Mouse (Mus musculus): Measurements from ENCODE around the gene Ccdc57. TPM values are rescaled to one million over a fixed set of nuclear protein-coding genes. Genes with fewer than 3 reads are reported as not detected.

Ccdc57 gene
- polyA plus RNA-seq, 1 experiment from 2014 or later, result 4.7 TPM

DNA sequence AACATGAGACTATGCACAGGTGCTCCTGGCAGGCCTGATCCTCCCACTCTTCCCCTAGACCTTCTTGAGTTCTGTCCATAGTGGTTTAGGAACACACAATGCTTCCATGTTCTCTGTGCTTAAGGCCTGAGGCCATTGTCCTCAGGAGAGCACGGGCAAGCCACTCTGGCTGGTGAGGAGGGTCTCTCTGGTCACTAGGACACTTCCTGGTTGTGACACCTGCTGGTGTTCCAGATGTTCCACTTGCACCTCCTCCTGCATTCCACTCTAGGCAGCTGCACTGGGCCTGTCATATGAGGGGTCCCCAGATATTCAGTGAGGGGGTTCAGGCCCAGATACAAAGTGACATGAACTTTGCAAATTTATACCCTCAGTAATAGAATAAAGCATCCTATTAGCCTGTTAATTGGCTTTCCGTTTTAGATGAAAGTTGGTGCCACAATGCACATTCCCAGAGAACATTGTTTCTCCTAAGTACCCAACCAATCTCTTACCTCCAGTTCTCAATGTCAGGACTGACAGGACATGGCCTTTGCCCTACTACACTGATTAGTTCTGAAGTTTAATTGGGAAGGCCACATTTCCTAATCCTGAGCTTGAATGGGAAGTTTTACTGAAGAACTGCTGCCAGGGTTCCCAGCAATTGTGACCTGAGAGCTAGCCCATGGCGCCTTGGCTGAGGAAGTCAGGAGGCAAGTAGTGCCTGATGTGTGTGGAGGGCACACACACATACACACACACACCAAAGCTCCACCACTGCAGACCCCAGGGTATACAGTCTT, 100.8 kb downstream of the Ccdc57 start:
- ATAC-seq (ENCODE audit: low FRiP score, low read depth), result no peak
- Histone ChIP-seq H3K9ac (no peak overlapping the region; the same call in 1 of the 2 replicates), H3K27ac (no peak overlapping the region), H3K27me3 (replicated peaks) (no peaks in the 10 kb centered on the region), H3K4me3 (no peak overlapping the region), H3K4me1 (peaks cover 13% of the 10 kb centered on the region; the same call in 1 of the 2 replicates), H3K4me2 (replicated peaks) (no peak overlapping the region), H3K36me3 (no peaks in the 10 kb centered on the region), H3K9me3 (no peaks in the 10 kb centered on the region)
- 80% methylated on average over 3 of the region's 3 CpGs for WGBS

DNA sequence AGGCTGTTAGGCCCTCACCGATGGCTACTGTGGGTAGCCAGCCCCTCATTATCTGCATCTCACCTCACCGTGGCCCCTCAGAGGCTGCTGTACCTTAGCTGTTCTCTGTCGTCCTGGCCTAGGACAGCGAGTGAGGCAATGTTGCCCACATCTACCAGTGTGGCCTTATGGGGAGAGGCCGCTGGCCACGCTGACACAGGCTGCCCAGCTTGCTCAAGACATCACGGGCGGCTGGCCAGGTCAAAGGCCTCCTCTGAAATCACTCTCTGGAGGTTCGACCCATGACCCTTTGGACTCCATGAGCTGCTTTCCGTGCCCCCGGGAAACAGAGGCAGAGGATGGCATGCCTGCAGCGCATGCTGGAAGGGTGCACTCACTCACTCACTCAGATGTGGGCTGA, 102.0 kb downstream of the Ccdc57 start:
- Histone ChIP-seq H3K4me3 (no peak overlapping the region), H3K27me3 (replicated peaks) (no peaks in the 10 kb centered on the region), H3K4me1 (peaks cover 17% of the 10 kb centered on the region), H3K9ac (no peak overlapping the region), H3K36me3 (no peaks in the 10 kb centered on the region; the same call in 1 of the 2 replicates), H3K4me2 (replicated peaks) (no peak overlapping the region), H3K9me3 (no peaks in the 10 kb centered on the region), H3K27ac (no peak overlapping the region)
- 82% methylated on average over 12 of the region's 12 CpGs for WGBS
- no peak for ATAC-seq (ENCODE audit: low FRiP score, low read depth)

DNA sequence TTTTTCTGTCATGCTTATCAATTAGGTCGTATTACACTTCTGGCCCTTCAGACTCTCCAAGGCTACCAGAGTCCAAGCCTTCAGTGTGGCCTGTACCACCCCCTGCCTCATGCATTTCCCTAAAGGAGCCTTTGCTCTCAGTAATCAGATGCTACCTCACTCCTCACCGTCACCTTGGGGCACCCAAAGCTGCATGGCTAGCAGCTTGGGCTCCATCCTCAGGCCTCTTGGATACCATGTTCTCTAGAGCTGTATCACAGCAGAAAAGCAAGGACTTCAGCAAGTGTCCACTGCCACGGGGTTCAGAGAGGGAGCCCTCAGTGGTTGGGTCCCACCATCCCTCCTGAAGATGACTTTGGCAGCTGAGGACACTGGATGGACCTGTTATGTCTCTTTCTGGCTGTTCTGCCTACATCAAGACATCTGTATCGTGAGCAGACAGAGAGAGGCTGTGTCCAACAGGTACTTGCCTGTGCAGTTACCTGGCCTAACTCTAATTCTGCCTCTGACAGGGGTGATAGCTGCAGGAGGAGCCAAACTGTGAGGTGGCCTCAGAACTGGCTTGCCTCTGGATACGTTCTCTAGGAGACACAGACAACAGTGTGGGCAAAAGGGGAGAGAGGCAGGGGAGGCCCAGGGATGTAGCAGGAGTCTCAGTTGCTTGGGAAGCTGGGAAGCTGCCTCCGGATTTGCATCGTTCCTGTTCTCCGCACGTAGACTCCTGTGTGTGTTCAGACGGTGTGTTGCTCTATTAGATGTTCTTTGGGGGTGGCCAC, 102.7 kb downstream of the Ccdc57 start:
- Histone ChIP-seq H3K9ac (no peak overlapping the region), H3K36me3 (no peaks in the 10 kb centered on the region; the same call in 1 of the 2 replicates), H3K4me1 (peaks cover 24% of the 10 kb centered on the region), H3K4me2 (replicated peaks) (no peak overlapping the region), H3K9me3 (no peaks in the 10 kb centered on the region), H3K27me3 (replicated peaks) (no peaks in the 10 kb centered on the region), H3K27ac (no peak overlapping the region), H3K4me3 (no peak overlapping the region)
- ATAC-seq (ENCODE audit: low FRiP score, low read depth), result no peak
- WGBS, result 90% methylated on average over 10 of the region's 10 CpGs

DNA sequence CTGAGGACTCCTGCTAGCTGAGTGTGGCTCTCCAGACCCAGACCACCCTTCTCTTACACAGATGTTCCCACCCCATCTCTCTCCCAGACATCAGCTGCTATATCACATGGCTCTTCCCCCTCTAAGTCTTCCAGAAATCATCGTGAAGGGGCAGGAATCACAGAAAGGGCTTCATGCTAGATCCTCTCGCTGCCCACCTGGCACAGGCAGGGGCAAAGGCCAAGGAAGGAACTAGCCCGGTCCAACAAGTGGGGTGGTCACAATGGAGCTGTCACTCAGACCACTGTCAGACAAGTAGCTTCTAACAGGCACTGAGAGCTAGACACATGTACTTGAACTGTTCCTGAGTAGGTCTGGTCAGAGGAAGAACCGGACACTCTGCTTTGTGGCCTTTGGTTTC, 104.3 kb downstream of the Ccdc57 start:
- Histone ChIP-seq H3K27me3 (replicated peaks) (no peaks in the 10 kb centered on the region), H3K4me2 (replicated peaks) (no peak overlapping the region), H3K4me1 (peaks cover 14% of the 10 kb centered on the region), H3K9me3 (no peaks in the 10 kb centered on the region), H3K27ac (no peak overlapping the region), H3K9ac (no peak overlapping the region), H3K36me3 (no peaks in the 10 kb centered on the region; the same call in 1 of the 2 replicates), H3K4me3 (no peak overlapping the region)
- 83% methylated on average over 4 of the region's 4 CpGs for WGBS
- no peak for ATAC-seq (ENCODE audit: low FRiP score, low read depth)

DNA sequence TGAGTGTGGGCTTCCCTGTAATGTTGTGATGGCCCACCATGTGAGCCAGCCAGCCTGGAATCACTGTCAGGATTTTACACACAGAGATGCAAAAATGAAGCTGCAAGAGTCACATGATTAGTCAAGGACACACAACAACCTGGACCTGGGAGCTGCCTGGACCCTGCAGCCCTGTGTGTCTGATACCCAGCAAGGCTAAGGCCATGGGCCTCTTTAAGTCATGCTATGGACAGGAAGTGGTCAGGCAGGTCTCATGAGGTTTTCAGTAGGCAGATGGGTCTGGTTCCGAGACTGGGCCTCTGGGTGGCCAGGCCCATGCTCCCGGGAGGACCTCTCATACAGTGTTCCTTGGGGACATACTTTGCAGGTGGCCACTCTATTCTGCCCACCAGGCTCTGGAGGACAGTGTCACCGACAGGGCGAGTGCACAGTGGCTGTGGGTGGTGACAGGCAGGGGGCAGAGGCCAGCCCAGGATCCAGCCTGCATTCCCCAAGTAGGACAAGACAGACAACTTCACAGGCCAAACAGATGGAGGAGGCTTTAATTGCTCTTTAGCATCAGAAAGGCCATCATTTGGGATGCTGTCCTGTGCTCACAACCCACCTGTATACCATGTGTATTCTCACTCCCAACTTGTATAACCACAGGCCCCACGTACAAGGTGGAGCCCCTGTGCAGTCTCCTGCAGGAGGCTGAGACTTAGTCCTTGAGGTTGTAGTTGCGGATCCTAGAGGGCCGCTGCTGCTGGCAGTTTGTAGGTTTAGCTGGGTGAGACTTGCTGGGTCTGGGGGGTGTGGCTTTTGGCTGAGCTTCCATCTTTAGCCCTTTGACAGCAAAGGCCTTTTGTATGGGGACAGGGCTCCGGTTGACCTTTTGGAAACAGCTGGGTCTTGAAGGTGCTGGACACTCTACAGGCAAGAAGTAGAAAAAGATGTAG, 106.4 kb downstream of the Ccdc57 start:
- Histone ChIP-seq H3K4me1 (peaks cover 31% of the 10 kb centered on the region), H3K9me3 (no peaks in the 10 kb centered on the region), H3K27ac (peak overlapping the region; percentile 98), H3K4me2 (replicated peaks) (no peak overlapping the region), H3K9ac (no peak overlapping the region), H3K4me3 (no peak overlapping the region), H3K36me3 (peaks cover 10% of the 10 kb centered on the region), H3K27me3 (replicated peaks) (no peaks in the 10 kb centered on the region)
- no peak for ATAC-seq (ENCODE audit: low FRiP score, low read depth)
- WGBS, result 81% methylated on average over 8 of the region's 8 CpGs

DNA sequence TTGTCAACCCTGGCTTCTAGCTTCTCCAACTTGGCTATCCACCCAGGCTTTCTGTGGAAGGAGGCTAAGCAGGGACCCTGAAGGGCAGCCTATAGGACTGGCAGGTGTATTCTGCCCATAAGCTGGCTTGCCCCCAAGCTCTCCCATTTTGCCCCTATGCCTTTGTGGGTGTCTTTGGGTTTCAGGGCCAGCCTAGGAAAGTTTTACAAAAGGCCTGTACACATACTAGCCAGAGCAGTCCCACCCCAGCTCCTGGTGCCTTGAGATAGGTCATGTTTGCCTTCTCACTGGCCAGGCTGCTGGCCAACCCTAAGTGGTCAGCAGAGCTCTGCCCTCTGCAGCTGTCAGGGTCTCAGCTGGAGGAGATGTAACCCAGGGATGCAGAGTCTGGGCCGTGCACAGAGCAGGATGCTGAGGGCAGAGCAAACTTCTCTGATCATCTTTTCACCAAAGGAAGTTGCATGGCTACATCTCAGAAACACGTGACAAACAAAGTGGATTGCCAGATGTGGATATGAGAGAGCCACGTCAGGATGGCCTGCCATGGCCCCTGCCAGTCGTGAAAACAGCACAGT, 107.3 kb downstream of the Ccdc57 start:
- no peak for ATAC-seq (ENCODE audit: low FRiP score, low read depth)
- Histone ChIP-seq H3K4me1 (peaks cover 39% of the 10 kb centered on the region), H3K27me3 (replicated peaks) (no peaks in the 10 kb centered on the region), H3K4me2 (replicated peaks) (peak overlapping the region; percentile 97), H3K9me3 (no peaks in the 10 kb centered on the region), H3K9ac (peak overlapping the region; percentile 93), H3K36me3 (peaks cover 19% of the 10 kb centered on the region), H3K4me3 (peak overlapping the region; percentile 86), H3K27ac (peak overlapping the region; percentile 98)
- WGBS, result 50% methylated on average over 4 of the region's 4 CpGs

DNA sequence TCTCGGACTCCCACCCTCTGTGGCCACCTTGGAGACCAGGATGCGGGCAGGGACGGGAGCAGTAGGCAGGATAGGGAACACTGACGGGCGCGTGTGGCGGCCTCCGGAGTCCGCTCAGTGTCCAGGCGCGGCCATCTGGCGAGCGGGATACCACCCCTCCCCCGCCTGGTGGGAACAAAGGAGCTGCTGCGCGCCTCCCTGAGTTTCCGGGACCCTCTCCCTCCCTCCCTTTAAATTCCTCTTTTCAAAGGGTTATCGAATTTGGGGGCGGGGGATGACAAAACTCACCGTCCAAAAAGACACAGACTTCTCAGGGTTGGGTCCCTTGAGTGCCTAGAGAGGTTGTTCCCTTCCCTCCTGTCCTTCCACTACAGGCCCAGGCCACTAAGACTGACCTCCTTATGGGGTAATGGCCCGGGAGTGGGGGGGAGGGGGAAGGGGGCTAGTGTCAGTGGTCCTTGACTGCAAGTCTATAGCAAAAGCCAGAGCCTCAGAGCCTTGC, 107.8 kb downstream of the Ccdc57 start:
- Histone ChIP-seq H3K4me2 (replicated peaks) (peak overlapping the region; percentile 97), H3K9me3 (no peaks in the 10 kb centered on the region), H3K27ac (peak overlapping the region; percentile 98), H3K9ac (peak overlapping the region; percentile 93), H3K36me3 (peaks cover 25% of the 10 kb centered on the region), H3K27me3 (replicated peaks) (no peaks in the 10 kb centered on the region), H3K4me1 (peaks cover 39% of the 10 kb centered on the region), H3K4me3 (peak overlapping the region; percentile 86)
- peak; percentile 74 for ATAC-seq (ENCODE audit: low FRiP score, low read depth)
- WGBS, result under 1% methylated on average over 21 of the region's 21 CpGs

DNA sequence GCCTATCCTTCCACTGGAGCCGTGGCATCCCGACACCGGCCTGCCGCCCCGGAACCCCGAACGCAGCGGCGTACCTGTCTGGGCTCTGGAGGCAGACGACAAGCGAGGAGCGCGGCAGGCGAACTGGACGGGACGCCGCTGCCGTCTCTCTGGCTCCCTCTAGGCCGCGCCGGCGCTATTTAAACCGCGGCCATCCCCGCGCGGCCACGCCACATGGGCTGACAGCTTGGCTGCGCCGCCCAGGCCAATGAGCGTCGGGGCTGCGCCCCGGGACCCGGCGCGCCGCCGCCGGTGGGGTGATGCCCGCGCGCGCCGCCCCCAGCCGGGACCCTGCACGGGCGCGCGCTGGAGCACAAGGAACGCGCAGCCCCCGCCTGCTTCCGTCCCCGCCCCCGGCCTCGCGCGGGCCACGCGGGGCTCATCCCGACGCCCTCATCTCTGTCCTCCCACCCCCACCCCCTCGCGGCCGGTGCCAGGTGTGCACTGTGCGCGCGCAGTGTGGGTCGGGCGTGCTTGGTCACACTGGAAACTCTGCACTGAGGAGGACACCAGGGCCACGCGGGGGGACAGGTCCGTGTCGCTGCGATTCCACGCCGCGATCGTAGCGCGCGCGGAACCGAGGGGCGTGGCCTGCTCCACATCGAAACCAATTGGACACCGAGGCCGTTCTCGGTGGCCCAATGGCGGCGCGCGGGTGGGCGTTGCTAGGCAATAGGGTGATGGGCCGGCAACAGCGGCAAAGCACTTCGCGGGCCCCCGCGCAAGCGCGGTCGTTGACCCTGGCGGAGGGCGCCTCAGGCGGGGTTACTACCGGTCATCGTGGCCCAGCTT, 108.5 kb downstream of the Ccdc57 start, which contains the start of gene Fasn:
Fasn (minus strand) TSS at position 592 of the 831 bp plus-strand sequence.
- H3K9me3 ChIP-seq, result no peaks in the 10 kb centered on the region
- peaks cover 31% of the 10 kb centered on the region for H3K36me3 ChIP-seq
- peak within 1 kb of the TSS; percentile 86 for H3K4me3 ChIP-seq
- H3K27me3 ChIP-seq (replicated peaks), result no peaks in the 10 kb centered on the region
- H3K9ac ChIP-seq, result peak within 1 kb of the TSS; percentile 93
- H3K4me1 ChIP-seq, result peaks cover 44% of the 10 kb centered on the region
- peak within 1 kb of the TSS; percentile 98 for H3K27ac ChIP-seq
- WGBS, result under 1% methylated on average over 109 of the region's 109 CpGs
- H3K4me2 ChIP-seq (replicated peaks), result peak within 1 kb of the TSS; percentile 97
- peak; percentile 90 for ATAC-seq (ENCODE audit: low FRiP score, low read depth)

DNA sequence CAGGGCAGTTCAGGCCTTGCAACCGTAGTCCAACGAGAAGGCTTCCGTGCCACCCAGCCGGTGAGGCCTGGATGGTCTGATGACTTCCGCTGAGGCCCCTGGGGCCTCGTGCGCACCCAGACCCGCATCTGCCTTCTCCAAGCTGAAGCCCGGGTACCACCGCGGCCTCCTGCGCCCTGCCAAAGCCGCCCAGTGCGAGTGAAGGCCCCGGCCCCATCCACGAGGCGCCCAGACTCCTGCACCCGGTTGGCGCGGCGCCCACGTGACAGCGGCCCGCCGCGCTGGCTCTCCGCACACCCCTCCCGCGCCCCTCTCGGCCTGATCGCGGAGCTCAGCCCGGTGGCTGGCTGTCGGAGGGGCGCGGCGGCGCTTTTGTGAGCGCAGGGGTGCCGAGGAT, 109.1 kb downstream of the Ccdc57 start:
- H3K4me3 ChIP-seq, result peak overlapping the region; percentile 86
- H3K27ac ChIP-seq, result peak overlapping the region; percentile 98
- H3K27me3 ChIP-seq (replicated peaks), result no peaks in the 10 kb centered on the region
- H3K36me3 ChIP-seq, result peaks cover 38% of the 10 kb centered on the region
- H3K4me2 ChIP-seq (replicated peaks), result peak overlapping the region; percentile 97
- ATAC-seq (ENCODE audit: low FRiP score, low read depth), result peak; percentile 52
- under 1% methylated on average over 40 of the region's 40 CpGs for WGBS
- H3K9ac ChIP-seq, result peak overlapping the region; percentile 93
- no peaks in the 10 kb centered on the region for H3K9me3 ChIP-seq
- H3K4me1 ChIP-seq, result peaks cover 44% of the 10 kb centered on the region

DNA sequence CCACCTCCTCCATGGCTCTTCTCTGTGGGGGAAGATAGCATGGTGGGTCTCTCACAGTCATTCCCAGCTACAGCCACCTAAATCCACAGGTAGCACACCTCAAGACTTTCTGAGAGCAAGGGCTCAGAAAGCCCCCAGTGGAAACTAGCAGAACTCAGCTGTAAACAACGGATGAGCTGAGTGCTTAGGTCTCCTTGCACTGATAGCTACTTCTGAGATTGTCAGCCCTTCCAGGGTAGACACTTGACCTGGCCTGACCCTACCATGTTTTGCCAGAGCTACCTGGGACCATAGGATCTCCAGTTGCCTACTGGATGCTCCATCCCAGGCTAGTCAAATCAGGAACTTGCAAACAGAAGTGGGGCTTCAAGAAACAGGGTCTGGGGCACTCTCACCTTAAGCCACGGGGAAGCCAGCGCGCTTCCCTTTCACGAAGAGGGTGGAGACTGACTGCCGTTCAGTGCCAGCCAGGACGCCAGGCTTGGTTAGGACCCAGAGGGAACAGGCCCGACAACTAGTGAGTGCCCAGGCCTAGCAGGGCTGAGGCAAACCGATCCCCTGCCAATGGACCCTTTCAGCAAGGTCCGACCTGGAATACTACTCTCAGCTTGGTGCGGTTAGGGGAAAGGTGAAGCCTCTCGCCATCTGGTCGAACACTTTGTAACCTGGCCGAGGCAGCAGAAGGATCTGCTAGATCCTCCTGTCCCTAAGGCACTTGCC, 109.7 kb downstream of the Ccdc57 start:
- Histone ChIP-seq H3K4me1 (peaks cover 44% of the 10 kb centered on the region), H3K4me2 (replicated peaks) (peak overlapping the region; percentile 97), H3K27ac (peak overlapping the region; percentile 98), H3K9me3 (no peaks in the 10 kb centered on the region), H3K27me3 (replicated peaks) (no peaks in the 10 kb centered on the region), H3K4me3 (peak overlapping the region; percentile 86), H3K36me3 (peaks cover 43% of the 10 kb centered on the region), H3K9ac (peak overlapping the region; percentile 93)
- WGBS, result 1% methylated on average over 14 of the region's 14 CpGs
- ATAC-seq (ENCODE audit: low FRiP score, low read depth), result no peak

Measured in neural tube, embryonic 12.5 days (tissue).